Mouse (Mus musculus): Measurements from ENCODE around the gene Wnt9b.

Gene Wnt9b

DNA sequence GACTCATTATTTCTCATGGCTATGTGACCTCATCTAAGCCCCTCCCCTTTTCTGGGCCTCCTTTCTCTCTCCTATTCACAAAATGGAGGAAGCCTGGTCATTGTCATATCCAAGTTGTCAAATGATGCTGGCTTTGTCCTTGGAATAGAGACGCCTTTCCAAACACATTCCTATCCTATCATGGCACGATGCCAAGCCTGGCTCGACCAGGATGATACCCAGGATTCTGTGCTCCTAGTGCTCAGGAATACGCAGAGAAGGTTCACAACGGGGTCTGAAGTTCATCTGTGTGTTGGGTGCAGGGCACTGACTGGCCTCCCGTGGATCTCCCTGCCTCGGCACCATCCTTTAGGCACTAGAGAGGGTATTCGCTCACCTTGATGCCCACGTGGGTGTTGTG is 18.0 kb downstream of the Wnt9b start:
- DNase-seq: no peak

DNA sequence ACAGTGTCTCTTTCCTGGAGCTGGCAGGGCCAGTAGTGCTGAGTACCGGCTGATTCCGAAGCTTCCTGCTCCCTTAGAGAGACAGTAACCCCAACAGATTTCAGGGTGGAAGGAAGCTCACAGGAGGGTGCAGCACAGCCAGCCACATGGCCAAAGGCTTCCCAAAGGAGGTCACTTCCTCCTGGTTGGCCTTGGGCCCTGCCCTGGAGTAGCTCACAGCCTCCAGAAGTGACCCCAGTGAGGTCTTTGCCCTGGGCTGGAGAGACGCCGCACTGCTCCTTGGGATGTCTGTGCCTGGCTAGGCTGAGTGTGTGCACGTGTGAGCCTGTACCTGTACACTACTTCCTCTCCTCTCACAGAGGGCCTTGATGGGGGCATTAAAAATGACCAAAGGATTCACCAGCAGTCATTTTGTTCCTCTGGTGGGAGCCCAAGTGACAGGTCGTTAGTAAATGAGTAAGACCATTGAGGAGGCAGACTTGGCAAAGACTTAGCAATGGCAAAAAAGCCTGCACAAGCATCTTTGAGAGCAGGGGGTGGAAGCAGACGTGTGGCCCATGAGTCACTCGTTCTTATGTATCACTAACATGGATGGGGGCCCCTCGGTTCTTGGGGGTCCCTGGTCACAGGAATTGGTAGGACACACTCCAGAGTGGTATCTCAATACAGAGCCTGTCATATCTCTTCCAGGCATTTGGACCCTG is 20.2 kb downstream of the Wnt9b start:
- no peak for DNase-seq

DNA sequence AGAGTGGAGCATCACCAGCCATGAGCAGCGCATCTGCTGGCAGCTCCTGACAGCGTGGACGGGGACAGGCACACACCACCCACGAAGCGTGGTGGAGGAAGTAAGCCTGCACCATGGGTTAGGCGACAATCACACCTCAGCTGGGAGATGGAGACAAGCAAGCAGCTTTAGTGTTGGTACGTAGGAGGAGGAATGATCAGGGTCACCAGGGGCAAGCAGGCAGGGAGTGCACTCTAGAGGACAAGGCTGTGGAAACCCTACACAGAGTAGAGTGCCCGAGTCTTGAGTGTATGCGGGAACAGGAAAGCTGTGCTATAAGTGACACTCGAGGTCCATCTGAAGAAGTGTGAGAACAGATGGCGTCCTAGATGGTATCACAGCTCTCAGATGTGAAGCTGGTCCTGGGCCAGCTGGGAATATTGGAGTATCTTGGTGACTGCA is 25.3 kb downstream of the Wnt9b start:
- DNase-seq: no peak

DNA sequence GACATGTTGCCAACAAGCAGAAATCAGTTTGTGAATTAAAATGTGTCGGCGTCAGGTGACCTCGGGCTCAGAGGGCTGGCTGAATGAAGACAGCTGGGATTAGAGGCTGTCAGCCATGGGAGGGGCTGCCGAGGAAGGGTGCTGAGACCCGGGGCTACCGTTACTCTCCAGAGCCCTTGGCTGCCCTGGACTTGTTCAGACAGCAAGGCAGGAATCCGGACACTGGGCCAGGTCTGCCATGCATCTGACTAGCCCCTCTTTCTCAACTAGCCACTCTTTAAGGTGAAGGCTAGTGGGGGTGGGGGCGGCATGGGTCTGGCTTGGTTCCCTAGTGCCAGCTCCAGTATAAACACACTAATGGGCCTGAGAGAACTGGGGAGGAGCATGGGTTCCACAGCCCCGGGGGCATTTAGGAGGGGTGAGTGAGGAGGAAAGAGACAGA is 27.6 kb downstream of the Wnt9b start:
- DNase-seq: peak; percentile 32 to 53

DNA sequence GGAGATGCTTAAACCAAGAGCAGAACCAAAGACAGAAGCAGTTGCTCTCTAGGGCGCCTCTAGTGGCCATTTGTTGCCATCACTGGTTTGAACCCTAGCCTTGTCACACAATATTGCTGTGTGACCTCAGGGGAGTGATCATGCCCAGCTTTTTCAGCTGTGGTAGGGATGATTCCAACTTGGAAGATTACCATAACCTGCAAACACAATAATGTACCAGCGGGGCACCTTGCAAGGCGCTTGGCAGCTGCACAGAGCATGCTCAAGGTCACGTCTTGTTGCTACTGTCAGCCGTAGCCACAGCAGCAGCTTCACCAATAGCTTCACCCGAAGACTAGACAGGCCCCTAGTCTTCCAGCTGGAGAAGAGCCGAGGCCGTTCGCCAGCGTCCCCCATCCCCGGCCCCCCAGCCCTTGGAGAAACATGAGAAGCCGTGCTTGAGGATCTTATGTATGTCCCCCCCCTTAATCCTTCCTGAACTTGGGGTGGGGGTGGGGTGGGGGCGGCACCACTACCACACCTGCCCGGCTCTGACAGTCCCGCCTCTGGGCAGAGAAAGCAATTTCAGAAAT is 28.1 kb downstream of the Wnt9b start:
- peak; percentile 63 to 68 for DNase-seq

DNA sequence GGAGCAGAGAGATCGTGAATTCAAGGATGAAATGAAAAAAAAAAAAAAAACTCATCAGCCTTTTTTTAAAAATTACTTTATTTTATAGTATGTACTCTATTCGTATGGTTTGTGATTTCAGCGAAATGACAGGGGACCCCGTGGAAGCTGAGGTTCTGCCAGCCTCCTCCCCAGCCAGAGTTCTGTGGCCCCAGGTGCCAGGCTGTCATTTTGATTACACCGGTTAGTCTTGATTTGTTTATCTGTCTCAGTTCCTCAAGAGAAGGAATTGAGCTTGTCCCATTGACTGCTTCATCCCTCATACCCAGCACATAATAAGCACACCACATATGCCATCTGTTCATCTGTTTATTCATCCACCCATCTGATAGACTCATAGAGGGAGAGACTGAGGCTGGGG is 30.2 kb downstream of the Wnt9b start:
- no peak for DNase-seq

DNA sequence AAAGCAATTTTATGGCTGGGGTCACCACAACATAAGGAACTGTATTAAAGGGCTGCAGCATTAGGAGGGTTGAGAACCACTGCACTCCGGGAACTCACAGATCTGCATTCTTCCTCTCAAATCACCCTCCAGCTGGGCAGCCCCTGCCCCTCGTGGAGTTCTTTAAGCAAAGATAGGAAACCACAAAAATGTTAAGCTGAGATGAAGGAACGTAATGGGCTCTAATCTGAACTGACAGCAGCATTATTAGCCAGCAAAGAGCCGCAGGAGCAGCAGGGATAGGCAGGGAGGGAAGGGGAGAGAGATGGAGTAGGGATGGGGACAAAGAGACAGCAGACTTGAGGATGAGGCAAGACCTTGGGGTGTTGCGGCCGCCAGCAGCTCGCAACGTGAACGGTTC is 32.6 kb downstream of the Wnt9b start:
- DNase-seq: no peak

DNA sequence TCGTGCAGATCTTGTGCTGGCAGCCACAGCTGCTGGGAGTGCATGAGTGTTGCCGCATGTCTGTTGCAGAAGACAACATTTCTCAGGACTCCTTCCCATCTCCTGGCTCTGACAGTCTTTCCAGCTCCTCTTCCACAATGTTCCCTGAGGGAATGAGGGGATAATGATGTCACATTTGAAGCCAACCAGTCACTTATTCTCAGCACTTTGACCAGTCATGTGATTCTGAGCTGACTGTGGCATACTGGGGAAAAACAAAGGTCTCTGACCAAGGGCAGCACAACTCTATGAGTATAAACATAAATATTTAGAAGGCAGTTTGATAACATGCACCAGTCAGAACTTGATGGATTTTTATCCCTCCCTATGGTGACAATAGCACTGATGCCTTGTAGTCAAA is 35.5 kb downstream of the Wnt9b start:
- DNase-seq: no peak

DNA sequence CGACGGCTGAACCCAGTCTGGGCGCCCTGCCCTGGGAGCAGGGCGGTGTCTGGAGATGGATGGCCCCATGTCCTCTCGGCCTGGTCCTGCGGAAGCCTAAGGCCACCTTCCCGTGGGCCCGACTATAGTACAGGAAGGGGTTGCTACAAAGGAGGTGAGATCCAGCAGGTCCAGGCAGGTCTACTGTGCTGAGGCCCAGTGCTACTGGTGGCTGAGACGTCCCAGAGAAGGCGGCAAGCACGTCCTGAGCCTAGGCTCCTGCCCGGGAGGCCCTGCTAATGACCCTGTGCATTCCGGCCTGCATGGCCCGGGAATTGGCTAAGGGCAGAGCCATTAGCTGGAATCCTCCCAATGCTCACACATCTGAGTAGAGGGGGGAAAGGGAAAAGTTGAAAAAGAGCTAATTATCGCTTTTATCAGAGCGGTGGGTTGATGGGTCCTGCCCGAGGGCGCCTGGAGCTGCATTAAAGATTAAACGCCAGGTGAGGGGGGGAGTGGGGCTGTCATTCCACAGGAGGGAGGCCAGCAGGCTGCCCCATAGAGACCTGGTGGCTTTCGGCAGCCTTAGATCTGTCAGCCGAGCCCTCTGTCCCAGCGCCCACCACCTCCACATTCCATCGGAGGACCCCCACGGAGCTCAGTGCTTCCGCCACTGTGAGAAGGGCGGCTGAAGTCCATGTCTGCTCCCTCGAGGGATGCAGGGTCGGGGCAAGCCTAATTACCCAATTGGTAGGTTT is 37.6 kb downstream of the Wnt9b start:
- peak; percentile 44 to 65 for DNase-seq

DNA sequence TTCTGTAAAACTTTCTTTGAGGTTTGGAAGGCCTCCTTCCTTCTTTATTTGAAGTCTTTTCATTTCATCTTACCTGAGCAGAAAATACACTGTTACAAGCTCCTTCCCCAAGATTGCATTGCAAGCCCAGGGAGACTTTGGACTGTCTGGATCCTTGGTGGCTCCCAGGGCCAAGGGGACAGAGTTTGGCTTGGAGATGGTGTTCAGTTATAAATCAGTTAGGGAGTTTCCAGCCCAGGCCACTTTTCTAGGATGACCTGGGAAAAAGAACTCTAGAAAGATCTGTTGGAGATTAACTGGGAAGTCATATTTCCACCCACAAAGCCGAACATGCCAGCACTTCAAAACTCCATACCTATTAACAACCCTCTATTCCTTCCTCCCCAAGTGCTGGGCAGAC is 39.6 kb downstream of the Wnt9b start:
- DNase-seq: no peak

DNA sequence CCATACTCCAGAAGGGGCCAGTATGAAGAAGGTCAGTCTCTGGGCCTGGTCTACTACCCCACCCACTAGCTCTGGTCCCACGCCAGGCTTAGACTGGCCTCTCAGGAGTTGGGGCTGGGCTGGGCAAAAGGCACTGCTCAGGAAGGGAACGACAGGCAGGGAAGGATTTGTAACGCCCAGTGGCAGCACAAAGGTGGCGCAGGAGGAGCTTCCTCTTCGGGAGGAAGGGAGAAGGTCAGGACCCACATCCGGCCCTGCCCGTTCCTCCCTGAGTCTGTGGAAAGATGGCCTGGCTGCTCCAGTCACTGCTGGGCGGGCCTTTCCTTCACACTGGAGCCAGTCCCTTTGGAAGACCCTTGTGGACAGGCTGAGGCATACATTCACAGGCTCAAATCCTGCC is 42.6 kb downstream of the Wnt9b start:
- peak; percentile 62 to 78 for DNase-seq

DNA sequence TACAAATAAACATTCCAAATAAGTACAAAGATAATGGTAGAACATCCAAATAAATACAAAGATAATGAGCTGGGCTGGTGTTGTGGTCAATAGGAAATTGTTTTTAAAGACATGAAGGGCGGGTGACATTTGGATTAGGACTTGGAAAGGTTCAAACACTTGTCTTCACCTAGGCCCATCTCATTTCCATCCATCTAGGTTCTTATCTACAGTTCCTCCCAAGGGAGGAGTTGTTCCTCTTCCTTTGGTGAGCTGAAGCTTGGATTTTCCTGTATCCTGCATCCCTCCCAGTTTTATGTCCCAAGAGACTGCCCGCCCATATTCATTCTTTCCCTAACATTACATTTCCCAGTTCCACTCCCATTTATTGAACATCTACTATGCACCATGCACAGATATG is 51.4 kb downstream of the Wnt9b start:
- DNase-seq: no peak

DNA sequence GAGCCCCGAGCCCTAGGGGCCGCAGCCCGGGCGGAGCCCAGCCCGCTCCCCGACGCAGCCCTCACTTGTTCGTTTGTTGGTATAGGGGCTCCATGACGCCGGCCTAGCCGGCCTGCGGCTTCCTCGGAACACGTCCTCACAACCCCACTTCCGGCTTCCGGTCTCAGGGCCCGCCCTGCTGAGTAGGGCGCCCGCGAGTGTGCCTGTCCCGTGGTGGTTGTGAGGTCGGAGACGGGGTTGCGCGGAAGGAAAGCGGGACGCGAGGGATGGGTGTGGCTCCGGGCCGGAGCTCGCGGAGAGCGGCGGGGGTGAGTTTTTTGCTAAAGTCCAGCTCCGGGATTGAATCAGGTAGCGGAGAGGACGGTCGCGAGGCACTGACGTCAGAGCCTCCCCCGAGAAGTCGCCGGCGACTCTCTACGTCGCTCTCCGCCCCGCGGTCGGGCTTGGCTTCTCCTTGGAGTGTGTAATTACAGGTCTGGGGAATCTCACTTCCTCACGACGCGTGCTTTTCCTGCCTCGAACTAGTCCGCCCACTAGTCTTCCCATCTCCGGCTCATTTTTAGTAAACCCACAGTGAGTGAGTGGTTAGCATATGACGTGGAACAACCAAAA is 52.0 kb downstream of the Wnt9b start, which contains the start of gene Gosr2:
Gene Gosr2 (minus strand): TSS at position 334 of the 612 bp plus-strand sequence.
- peak; percentile 93 to 95 for DNase-seq

DNA sequence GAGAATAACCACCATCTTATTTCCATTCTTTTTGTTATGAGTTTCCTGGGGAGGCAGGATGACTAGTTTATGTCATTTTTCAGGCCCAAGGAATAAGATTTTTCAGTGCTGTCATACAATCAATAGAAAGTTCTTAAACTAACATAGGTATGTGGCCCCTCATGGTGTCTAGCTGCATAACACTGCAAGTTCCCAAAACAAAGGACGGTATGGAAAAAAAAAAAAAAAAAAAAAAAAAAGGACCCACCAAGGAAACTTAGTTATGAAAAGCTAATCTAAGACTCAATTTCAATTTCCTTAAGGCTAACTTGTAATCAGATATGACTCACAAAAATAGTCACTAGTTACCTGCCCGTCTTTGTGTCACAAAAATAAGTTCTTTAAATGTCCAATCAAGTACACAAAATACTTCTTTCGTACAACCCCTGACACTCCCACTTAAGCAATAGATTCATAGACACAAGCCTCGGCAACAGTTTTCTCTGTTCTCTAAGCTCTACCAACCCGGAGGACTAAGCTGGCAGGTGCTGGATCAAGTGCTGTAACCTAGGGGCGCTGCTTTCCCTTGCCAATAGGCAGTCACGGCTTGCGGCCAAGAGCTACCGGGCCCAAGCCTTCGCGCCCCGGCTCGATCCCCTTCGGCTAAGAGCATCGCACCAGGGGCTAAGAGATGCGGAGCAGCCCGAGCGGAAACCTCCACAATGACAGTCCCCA is 52.6 kb downstream of the Wnt9b start:
- DNase-seq: no peak

DNA sequence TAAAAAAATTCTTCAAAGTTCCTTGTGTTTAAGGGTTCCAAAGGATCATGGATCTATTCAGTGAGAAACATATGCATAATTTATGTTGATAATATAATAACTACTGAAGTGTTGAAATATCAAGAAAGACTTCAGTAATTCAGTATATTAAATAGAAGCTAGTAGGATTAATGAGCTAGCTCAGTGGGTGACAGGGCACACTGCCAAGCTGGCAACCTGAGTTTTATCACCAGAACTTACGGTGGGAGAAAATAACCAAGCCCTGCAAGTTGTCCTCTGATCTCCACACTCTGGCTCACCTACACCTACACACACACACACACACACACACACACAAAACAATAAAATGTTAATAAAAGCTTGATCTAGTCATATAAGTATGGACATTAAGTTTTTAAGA is 56.4 kb downstream of the Wnt9b start:
- DNase-seq: peak in 1 of 2 experiments; percentile 20

DNA sequence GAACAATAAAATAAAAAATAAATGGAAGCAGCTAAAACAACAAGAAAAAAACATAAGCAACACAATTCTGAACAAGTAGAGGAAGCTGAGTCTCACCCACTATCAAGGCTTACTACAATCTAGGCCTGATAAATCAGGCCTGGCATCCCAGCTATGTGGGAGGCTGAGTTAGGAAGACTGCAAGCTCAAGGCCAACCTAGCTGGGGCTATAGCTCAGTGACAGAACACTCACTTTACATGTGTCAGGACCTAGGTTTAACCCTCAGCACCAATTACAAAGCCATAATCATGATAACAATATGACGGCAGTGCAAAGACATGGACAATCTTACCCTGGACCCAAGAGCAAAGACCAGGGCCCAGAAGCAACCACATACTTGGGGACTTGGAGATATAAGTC is 58.6 kb downstream of the Wnt9b start:
- no peak for DNase-seq

DNA sequence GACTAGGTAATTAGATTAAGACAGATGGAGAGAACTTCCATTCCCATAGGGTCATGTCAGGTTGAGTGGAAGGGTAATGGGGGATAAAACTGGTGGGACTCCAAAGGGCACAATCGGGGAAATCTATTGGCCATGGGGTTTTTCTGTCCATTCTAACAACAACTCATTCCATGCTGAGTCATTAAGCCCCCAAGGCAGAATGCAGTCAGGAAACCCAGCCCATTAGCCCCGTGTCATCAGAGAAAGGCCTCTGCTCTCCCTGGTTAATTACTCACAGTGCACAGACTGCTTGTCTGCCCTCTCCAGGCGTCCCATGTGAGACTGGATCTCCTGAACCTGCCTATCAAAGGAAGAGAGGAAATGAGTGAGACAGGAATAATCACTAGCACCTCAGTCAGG is 60.6 kb downstream of the Wnt9b start:
- DNase-seq: no peak

DNA sequence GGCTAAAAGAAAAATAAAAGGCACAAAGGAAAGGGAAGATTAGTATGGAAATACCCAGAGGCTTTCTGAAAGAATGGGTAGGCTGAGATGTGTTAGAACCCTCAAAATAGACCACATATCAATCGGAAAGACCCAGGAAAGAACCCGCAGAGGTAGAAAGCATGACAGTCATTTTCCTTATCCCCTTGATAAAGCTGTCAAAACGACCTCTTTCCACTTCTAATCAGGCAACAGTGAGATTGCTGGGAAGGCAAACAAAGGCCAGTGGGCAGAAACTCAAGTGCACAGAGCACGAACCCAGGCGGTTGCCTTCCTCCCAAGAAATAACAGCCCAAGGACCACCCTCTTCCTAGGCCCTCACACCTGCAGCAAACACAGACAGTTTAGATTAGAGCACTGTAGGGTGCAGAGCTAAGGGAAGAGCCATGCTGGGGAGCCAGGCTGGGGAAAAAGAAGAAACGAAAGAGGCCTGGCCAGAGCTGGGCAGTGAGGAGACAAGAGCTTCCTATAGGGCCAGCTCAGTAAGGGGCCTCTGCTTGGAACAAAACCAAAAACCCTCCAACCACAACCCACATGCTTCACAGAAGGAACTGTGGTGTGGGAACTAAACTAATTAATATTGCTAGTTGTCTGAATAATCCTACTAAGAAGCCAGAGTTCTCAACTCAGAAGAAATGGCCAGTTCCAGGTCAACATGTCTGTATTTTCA is 61.2 kb downstream of the Wnt9b start:
- no peak for DNase-seq

DNA sequence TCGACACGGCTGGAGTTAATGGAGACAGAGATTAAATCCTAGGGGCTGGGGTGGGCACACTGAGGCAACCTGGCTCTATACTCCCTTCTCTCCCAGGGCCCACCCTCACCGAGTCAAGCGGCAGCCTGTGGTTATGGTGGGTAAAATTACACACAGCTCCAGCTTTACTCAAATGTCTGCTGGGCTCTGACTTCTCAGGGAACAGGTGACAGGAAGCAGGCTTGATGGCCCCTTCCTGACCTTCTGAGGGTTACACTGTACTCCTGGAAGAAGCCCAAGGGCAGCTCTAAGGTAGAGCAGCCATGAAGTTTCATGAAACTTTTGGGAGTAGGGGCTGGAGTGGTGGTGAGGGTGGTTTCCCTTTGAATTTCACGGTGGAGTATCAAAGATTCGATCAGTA is 62.9 kb downstream of the Wnt9b start:
- DNase-seq: no peak

DNA sequence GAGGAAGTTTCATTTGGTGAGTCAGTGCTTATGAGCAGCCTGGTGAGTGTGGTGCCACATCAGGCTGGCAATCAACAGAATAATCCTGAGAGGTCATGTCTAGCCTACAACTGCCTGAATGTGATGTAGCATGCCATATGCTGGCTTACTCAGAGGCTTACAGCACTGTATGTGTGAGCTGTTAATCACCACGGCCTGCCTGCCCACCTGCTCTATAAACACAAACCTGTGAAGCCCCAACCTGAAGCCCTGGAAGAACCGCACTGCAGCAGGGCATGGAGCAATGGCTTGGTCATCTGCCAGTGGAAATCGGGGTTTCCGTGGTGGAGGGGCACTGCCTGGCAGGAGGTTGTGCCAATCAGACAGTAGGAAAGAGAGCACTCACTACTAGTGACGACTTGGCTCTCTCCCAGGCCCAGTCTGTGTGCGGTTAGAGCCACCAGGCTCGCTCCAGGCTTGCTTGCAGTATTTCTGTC is 64.3 kb downstream of the Wnt9b start:
- no peak for DNase-seq

DNA sequence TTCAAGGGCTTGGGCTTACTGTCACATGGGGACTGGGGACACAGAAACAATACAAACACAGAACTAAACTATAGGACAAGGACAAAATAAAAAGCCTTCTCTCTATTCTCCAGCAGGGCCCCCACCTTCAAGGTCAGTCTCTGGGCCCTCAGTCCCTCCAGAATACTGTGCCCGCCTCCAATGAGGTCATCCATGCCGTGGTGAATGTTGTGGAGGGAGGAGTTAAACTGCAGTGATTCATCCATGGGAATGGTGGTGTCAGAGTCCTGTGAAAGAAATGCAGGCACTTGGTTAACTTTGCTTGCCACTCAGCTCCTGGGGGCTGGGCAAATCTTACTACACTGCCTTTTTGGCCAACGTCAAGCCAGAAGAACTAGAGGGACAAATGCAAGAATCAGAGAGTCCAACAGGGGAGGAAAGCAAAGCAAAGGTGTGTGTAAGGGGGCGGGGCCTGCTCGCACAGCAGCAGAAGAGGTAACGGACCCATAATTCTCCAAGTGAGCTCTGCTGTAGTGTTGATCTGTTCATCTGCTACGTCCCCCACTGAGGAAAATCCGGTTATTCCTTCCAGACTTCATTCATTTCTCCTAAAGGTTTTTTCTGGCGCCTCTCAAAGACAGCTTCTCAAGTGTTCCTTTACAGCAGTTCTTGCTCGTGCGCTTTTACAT is 65.8 kb downstream of the Wnt9b start:
- no peak for DNase-seq
